Mouse (Mus musculus): ENCODE results near the gene Tmem56.

- TF ChIP-seq POLR2A (IDR thresholded peaks at IDR 0.05; ENCODE audit: control insufficient read depth, extremely low read depth, insufficient read depth, low read length, poor library complexity) (no peak), CTCF (IDR thresholded peaks at IDR 0.05; ENCODE audit: borderline replicate concordance, control insufficient read depth, extremely low read depth, insufficient read depth, low read length, poor library complexity) (no peak)
Observed at GRCm38 (mm10) chr3:121221987-121222386, 60.9 kb downstream of the Tmem56 start.
